Mouse (Mus musculus): Measurements from ENCODE around the gene Cyp2w1. TPM values are rescaled to one million over a fixed set of nuclear protein-coding genes. Genes with fewer than 3 reads are reported as not detected.

Gene Cyp2w1
- total and polyA plus RNA-seq, 3 experiments = not detected

DNA sequence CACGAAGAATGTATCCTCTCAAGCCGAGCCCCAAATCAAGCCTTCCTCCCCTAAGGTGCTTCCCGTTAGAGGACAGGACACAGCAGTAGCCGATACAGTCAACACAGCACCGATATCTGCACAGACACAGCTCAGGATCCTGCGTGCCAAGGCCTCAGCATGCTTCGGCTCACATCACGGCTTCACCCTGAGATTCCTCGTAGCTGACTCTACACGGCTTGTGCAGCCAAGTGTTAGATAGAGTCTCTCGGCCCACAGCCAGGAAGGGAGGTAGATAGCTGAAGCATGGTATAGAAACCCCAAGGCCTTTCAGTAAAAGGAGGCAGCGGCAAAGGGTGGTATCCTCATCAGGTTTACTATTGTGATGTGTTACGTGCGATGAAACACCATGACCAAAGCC lies 47.6 kb downstream of the Cyp2w1 start:
- Histone ChIP-seq H3K27ac (ENCODE audit: control insufficient read depth, low read depth, low read length) (no peak overlapping the region), H3K9me3 (replicated peaks; ENCODE audit: insufficient read depth, low read length) (no peaks in the 10 kb centered on the region), H3K27me3 (ENCODE audit: control insufficient read depth in 1 of 2, insufficient read depth in 2 of 2, low read length in 2 of 2) (no peaks in the 10 kb centered on the region), H3K9ac (ENCODE audit: control insufficient read depth, low read depth, low read length, poor library complexity, severe bottlenecking) (no peak overlapping the region), H3K4me3 (ENCODE audit: control insufficient read depth in 1 of 2, insufficient read depth in 1 of 2, low read depth in 2 of 2, low read length in 2 of 2) (no peak overlapping the region), H3K79me2 (ENCODE audit: control insufficient read depth, insufficient read depth, low read length, poor library complexity) (0 out of 2 replicates have a peak, but pooled peaks cover 1% of the 10 kb centered on the region), H3K36me3 (ENCODE audit: control insufficient read depth in 1 of 2, insufficient read depth in 2 of 2, low read length in 2 of 2) (peaks cover 0 to 6% of the 10 kb centered on the region in 2 experiments; a peak in 2 of 4 replicates), H3K4me1 (ENCODE audit: control insufficient read depth in 1 of 2, insufficient read depth in 2 of 2, low read length in 2 of 2) (peaks cover 6 to 12% of the 10 kb centered on the region in 2 experiments)
- TF ChIP-seq TCF12 (IDR thresholded peaks at IDR 0.05; ENCODE audit: low read depth, low read length) (no peak), RAD21 (IDR thresholded peaks at IDR 0.05; ENCODE audit: low read depth, low read length) (no peak), SMC3 (IDR thresholded peaks at IDR 0.05; ENCODE audit: low read depth, low read length) (no peak), EP300 (IDR thresholded peaks at IDR 0.05; ENCODE audit: low read depth in 1 of 2, low read length in 2 of 2) (no peak), MEF2A (IDR thresholded peaks at IDR 0.05; ENCODE audit: extremely low read depth, insufficient replicate concordance, low read depth, low read length, poor library complexity, severe bottlenecking) (no peak), USF2 (IDR thresholded peaks at IDR 0.05; ENCODE audit: borderline replicate concordance in 1 of 2, insufficient read depth in 1 of 2, low read depth in 1 of 2, low read length in 2 of 2) (no peak), ZNF384 (IDR thresholded peaks at IDR 0.05; ENCODE audit: low read depth, low read length) (no peak), ZMIZ1 (IDR thresholded peaks at IDR 0.05; ENCODE audit: low read depth, low read length) (no peak), UBTF (IDR thresholded peaks at IDR 0.05; ENCODE audit: borderline replicate concordance, insufficient read depth, low read depth, low read length) (no peak), ELF1 (IDR thresholded peaks at IDR 0.05; ENCODE audit: low read depth, low read length) (no peak), ETS1 (IDR thresholded peaks at IDR 0.05; ENCODE audit: low read depth, low read length) (no peak), CHD1 (IDR thresholded peaks at IDR 0.05; ENCODE audit: low read depth, low read length) (no peak), CHD2 (IDR thresholded peaks at IDR 0.05; ENCODE audit: low read length) (no peak), HCFC1 (IDR thresholded peaks at IDR 0.05; ENCODE audit: low read depth, low read length) (no peak), ZKSCAN1 (IDR thresholded peaks at IDR 0.05; ENCODE audit: low read depth, low read length) (no peak), MAZ (IDR thresholded peaks at IDR 0.05; ENCODE audit: low read depth, low read length) (no peak), GATA1 (IDR thresholded peaks at IDR 0.05; ENCODE audit: low read depth, low read length) (no peak), CTCF (IDR thresholded peaks at IDR 0.05 in 2 of 3, conservative IDR thresholded peaks at IDR 0.05 in 1 of 3; ENCODE audit: control insufficient read depth in 1 of 3, insufficient read depth in 1 of 3, low read depth in 2 of 3, low read length in 3 of 3, poor library complexity in 1 of 3, severe bottlenecking in 1 of 3) (no peak), MYB (IDR thresholded peaks at IDR 0.05; ENCODE audit: low read depth, low read length) (no peak), NRF1 (IDR thresholded peaks at IDR 0.05; ENCODE audit: insufficient read depth, low read depth, low read length, poor library complexity, severe bottlenecking) (no peak)
- DNase-seq (ENCODE audit: low read depth, low spot score) = no peak

DNA sequence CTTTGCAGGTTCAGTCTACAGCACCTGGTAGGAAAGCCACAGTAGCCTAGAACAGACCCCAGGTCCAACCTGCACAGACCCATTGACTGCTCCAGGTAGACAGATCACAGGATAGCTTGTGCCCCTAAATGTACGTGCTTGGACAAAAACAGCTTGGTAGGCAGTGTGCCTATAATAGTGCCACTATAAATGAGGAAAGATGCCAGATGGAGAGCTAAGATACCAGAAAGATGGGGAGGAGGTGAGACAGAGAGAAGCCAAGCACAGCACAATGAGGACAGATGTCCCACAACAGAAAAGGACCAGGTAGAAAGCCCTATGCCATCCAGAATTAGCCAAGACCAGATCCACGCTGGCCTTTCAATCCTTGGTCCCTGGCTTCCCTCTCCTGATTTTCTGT lies 49.7 kb downstream of the Cyp2w1 start:
- Histone ChIP-seq H3K36me3 (ENCODE audit: control insufficient read depth in 1 of 2, insufficient read depth in 2 of 2, low read length in 2 of 2) (peaks cover 0 to 5% of the 10 kb centered on the region in 2 experiments; a peak in 2 of 4 replicates), H3K4me1 (ENCODE audit: control insufficient read depth in 1 of 2, insufficient read depth in 2 of 2, low read length in 2 of 2) (peaks cover 8 to 11% of the 10 kb centered on the region in 2 experiments), H3K9me3 (replicated peaks; ENCODE audit: insufficient read depth, low read length) (no peaks in the 10 kb centered on the region), H3K27me3 (ENCODE audit: control insufficient read depth in 1 of 2, insufficient read depth in 2 of 2, low read length in 2 of 2) (no peaks in the 10 kb centered on the region), H3K4me3 (ENCODE audit: control insufficient read depth in 1 of 2, insufficient read depth in 1 of 2, low read depth in 2 of 2, low read length in 2 of 2) (no peak overlapping the region), H3K9ac (ENCODE audit: control insufficient read depth, low read depth, low read length, poor library complexity, severe bottlenecking) (no peak overlapping the region), H3K79me2 (ENCODE audit: control insufficient read depth, insufficient read depth, low read length, poor library complexity) (no peaks in the 10 kb centered on the region), H3K27ac (ENCODE audit: control insufficient read depth, low read depth, low read length) (no peak overlapping the region)
- TF ChIP-seq NELFE (IDR thresholded peaks at IDR 0.05; ENCODE audit: low read depth, low read length) (no peak), MAZ (IDR thresholded peaks at IDR 0.05; ENCODE audit: low read depth, low read length) (no peak), GABPA (IDR thresholded peaks at IDR 0.05; ENCODE audit: low read depth, low read length) (no peak), TBP (IDR thresholded peaks at IDR 0.05; ENCODE audit: low read depth, low read length) (no peak), EP300 (IDR thresholded peaks at IDR 0.05; ENCODE audit: low read depth in 1 of 2, low read length in 2 of 2) (no peak)
- no peak for DNase-seq (ENCODE audit: low read depth, low spot score)

Measured in MEL (cell line).